Mouse (Mus musculus) forebrain, embryonic 13.5 days (tissue): ENCODE measurements at regions not wholly inside any gene's neighbourhood (a gene's known extent, or its start where the extent isn't known, plus 50 kb on each side); places are given as distances from the start of the nearest gene placed in this dataset.

ENCODE experiments used
- ATAC-seq: fragments of 200-750 bp; cut with Nextera tagmentation; 2 replicates; pipeline ENCODE4 v1.8.0; 2017
- H3K27ac ChIP-seq: fragments of 300-500 bp; sonication (generic); 2 replicates; pipeline ENCODE4 v1.5.1; 2015; ENCODE audit warnings: inconsistent platforms, mild to moderate bottlenecking, moderate library complexity
- H3K27me3 ChIP-seq: fragments of 300-500 bp; sonication (generic); 2 replicates; pipeline ENCODE4 v1.6.1; 2015; ENCODE audit warnings: mild to moderate bottlenecking, inconsistent platforms
- H3K36me3 ChIP-seq: fragments of 300-500 bp; sonication (generic); 2 replicates; pipeline ENCODE4 v1.6.1; 2015; ENCODE audit warnings: mild to moderate bottlenecking, inconsistent platforms; ENCODE audit not compliant: poor library complexity, severe bottlenecking
- H3K4me1 ChIP-seq: fragments of 300-500 bp; sonication (generic); 2 replicates; pipeline ENCODE4 v1.6.1; 2015; ENCODE audit warnings: inconsistent platforms
- H3K4me2 ChIP-seq: fragments of 300-500 bp; sonication (generic); 2 replicates; pipeline ENCODE4 v1.6.1; 2015; ENCODE audit warnings: inconsistent platforms, mild to moderate bottlenecking, moderate library complexity
- H3K4me3 ChIP-seq: fragments of 300-500 bp; sonication (generic); 2 replicates; pipeline ENCODE4 v1.5.1; 2015; ENCODE audit warnings: mild to moderate bottlenecking, inconsistent platforms
- H3K9ac ChIP-seq: fragments of 300-500 bp; sonication (generic); 2 replicates; pipeline ENCODE4 v1.6.1; 2015; ENCODE audit warnings: mild to moderate bottlenecking, inconsistent platforms
- H3K9me3 ChIP-seq: fragments of 300-500 bp; sonication (generic); replicated peaks from 2 replicates; pipeline ENCODE4 v1.6.1; 2016; ENCODE audit warnings: inconsistent platforms
- WGBS: fragments of 180-500 bp; shearing (Covaris S2); methylation state at CpG from one replicate; pipeline ENCODE4 v1.1.7; 2015; 5-methylcytosine and 5-hydroxymethylcytosine counted together

DNA sequence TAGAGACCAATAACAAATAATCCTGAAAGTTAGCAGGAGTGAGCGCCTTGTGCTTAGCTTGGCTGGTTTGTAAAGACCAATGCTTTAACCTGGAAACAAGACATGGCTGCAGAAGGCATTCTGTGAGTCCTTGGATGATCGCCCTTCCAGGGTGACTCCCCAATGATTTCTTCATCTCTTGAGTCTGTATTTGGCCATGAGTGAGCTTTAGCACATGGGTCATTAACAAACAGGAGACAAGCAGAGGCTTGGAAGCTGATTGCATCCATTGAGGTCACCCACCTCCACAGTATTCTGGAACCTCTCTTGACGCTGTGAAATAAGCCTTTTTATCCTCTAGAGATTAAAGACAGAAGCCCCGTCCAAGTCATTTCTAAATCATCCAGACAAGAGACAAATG is 57.1 kb upstream of the Mast4 start:
- no peaks in the 10 kb centered on the region for H3K36me3 ChIP-seq
- no peaks in the 10 kb centered on the region; the same call in 1 of the 2 replicates for H3K9me3 ChIP-seq
- no peak for ATAC-seq
- no peak overlapping the region for H3K4me2 ChIP-seq
- H3K27ac ChIP-seq, result no peak overlapping the region
- 93% methylated on average over 4 of the region's 4 CpGs for WGBS
- H3K27me3 ChIP-seq, result no peaks in the 10 kb centered on the region
- no peak overlapping the region for H3K9ac ChIP-seq
- H3K4me3 ChIP-seq, result no peak overlapping the region
- H3K4me1 ChIP-seq, result no peaks in the 10 kb centered on the region

DNA sequence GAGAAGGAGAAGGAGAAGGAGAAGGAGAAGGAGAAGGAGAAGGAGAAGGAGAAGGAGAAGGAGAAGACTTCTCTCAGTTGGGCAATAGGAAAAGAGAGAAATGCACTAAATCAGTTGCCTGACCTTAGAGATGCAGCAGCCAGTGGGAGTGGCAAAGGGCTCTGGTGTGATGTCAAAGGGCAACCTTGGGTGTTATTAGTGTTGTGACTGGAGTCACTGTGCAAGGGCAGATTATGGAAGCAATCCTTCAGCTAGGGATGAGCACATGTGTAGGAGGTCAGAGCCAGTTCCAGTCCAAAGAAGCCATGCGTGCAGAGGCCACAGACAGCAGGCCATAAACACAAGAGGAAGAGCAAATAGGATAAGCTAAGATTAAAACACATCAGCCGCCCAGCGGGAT is 56.7 kb upstream of the Mast4 start:
- Histone ChIP-seq H3K4me1 (no peaks in the 10 kb centered on the region), H3K27me3 (no peaks in the 10 kb centered on the region), H3K27ac (no peak overlapping the region), H3K36me3 (no peaks in the 10 kb centered on the region), H3K4me3 (no peak overlapping the region), H3K9me3 (no peaks in the 10 kb centered on the region; the same call in 1 of the 2 replicates), H3K4me2 (no peak overlapping the region), H3K9ac (no peak overlapping the region)
- WGBS, result 89% methylated on average over 3 of the region's 3 CpGs
- ATAC-seq, result no peak

DNA sequence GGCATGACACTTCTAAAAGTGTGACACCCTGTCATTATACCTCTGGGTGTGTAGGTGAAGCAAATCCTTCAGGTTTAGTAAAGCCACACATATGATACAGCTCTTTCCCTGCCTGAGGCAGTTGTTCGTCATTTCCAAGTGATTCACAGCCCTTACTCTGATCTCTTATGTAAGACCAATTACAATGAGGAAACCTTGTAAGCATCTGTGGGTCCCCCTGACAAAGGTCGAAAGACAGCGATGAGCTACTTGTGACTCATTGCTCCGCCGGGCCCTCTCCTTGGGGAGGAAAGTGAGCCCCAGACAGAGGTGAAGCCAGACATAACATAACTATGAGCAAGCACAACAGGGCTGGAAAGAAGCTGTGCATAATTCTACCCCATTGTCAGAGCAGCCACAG is 52.7 kb upstream of the Mast4 start:
- 93% methylated on average over 5 of the region's 5 CpGs for WGBS
- H3K4me2 ChIP-seq, result no peak overlapping the region
- no peaks in the 10 kb centered on the region; the same call in 1 of the 2 replicates for H3K9me3 ChIP-seq
- no peaks in the 10 kb centered on the region for H3K36me3 ChIP-seq
- ATAC-seq, result no peak
- no peak overlapping the region for H3K4me3 ChIP-seq
- H3K27me3 ChIP-seq, result no peaks in the 10 kb centered on the region
- H3K9ac ChIP-seq, result no peak overlapping the region
- H3K27ac ChIP-seq, result no peak overlapping the region
- no peaks in the 10 kb centered on the region for H3K4me1 ChIP-seq
